Mouse (Mus musculus) C2C12 (cell line): Measurements from ENCODE around the gene Gm8926. TPM values are rescaled to one million over a fixed set of nuclear protein-coding genes. Genes with fewer than 3 reads are reported as not detected.
"Not testable (repeated sequence)": the region's sequence is repeated elsewhere in the genome, so short reads cannot be mapped to it uniquely, and the experiment has no call there.

Experiments used
- H3K27me3 ChIP-seq: one replicate; pipeline ENCODE4 v1.6.1; 2011; ENCODE audit not compliant: control insufficient read depth, insufficient read depth, insufficient read length
- H3K36me3 ChIP-seq: one replicate; pipeline ENCODE4 v1.6.1; 2011; ENCODE audit not compliant: control insufficient read depth, insufficient read depth
- H3K4me3 ChIP-seq: one replicate; pipeline ENCODE4 v1.5.1; 2011; ENCODE audit warnings: mild to moderate bottlenecking, control low read depth; ENCODE audit not compliant: poor library complexity, insufficient read depth, severe bottlenecking
- H3K79me2 ChIP-seq: one replicate; pipeline ENCODE4 v1.6.1; 2011; ENCODE audit not compliant: control insufficient read depth, insufficient read depth
- H3K79me3 ChIP-seq: one replicate; pipeline ENCODE4 v1.6.1; 2011; ENCODE audit warnings: low read depth, control low read depth
- H3ac ChIP-seq: one replicate; pipeline ENCODE3; 2011; ENCODE audit warnings: low read depth; ENCODE audit not compliant: control insufficient read depth, insufficient read length
- long read RNA-seq, 2 experiments: library from polyadenylated mRNA; unstranded; transcript quantifications; one replicate each; pipeline ENCODE4 v2.0.0; 2019 to 2020
- polyA plus RNA-seq: library from polyadenylated mRNA; unstranded; fragments of >200 nt; fragmentation: generic; extraction: Trizol; gene quantifications from one replicate; pipeline ENCODE4 v1.2.1, GENCODE M21; 2012; ENCODE audit warnings: missing spikeins

The Gm8926 gene
- polyA plus RNA-seq: not detected
- long read RNA-seq, experiment 1: 0 reads
- long read RNA-seq, experiment 2: 0 reads

GRCm38 (mm10) chr5:11770248-11770647 is at the start of gene Gm8926:
Gm8926 (plus strand) TSS chr5:11770548.
- H3K79me2 ChIP-seq, H3K4me3 ChIP-seq, H3K79me3 ChIP-seq, H3ac ChIP-seq, H3K27me3 ChIP-seq, H3K36me3 ChIP-seq: not testable (repeated sequence)

Other genes with a start within 250 kb of the Gm8926 start
- gene Gm6460, start 175.6 kb upstream of the Gm8926 start, polyA plus RNA-seq: not detected
- gene Gm8922, start 88.6 kb upstream of the Gm8926 start, polyA plus RNA-seq: not detected
- gene Gm6465, start 75.0 kb downstream of the Gm8926 start, polyA plus RNA-seq: not detected
- gene 4933402N22Rik, start 147.5 kb downstream of the Gm8926 start, polyA plus RNA-seq: not detected